ENCODE assay signal across 8 mouse cellular contexts in the genomic region with DNA sequence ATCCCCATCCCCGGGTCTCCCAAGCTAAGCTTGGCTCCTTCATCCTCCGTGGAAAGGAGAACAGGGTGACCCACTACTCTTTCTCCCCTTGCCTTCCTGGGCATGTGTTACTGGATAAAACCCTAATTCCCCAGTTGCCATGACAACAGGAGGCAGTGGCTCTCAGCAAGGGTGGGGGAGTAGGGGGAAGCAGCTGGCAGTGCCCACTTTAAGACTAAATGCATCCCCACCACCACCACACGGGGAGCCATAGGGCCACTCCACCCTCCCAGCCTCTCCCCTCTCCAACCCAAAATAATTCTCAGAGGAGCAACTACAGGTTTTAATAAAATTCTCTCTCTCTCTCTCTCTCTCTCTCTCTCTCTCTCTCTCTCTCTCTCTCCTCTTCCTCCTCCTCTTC. TPM values are rescaled to one million over a fixed set of nuclear protein-coding genes. Genes with fewer than 3 reads are reported as not detected.
A peak's percentile ranks its signal among the peaks of the same experiment; 100 is the strongest.
DNase-seq lines count a peak whose midpoint lies in the region; ATAC-seq lines count a peak whose summit lies in the region.

No protein-coding gene starts in this region.

- DNase-seq in layer of hippocampus, postnatal 14 days (ENCODE audit: low spot score in 2 of 2) = peak; percentile 65 to 84
- no peak for DNase-seq in ovary, postnatal 10 days (ENCODE audit: low spot score)
- DNase-seq in adrenal gland, adult 8-10 months = no peak
- DNase-seq in kidney, postnatal 25 days = no peak

- peak overlapping the region; percentile 84 for H3K9ac ChIP-seq in forebrain, embryonic 13.5 days
- peak overlapping the region; percentile 82 for H3K9ac ChIP-seq in midbrain, embryonic 13.5 days (replicated peaks)

- H3K27ac ChIP-seq in forebrain, embryonic 13.5 days = peak overlapping the region; percentile 99
- peak overlapping the region; percentile 98 for H3K27ac ChIP-seq in midbrain, embryonic 13.5 days

- peaks cover 12% of the 10 kb centered on the region for H3K36me3 ChIP-seq in megakaryocyte, embryonic 14.5 days (replicated peaks; ENCODE audit: low read length)
- H3K36me3 ChIP-seq in forebrain, embryonic 13.5 days (ENCODE audit: poor library complexity, severe bottlenecking) = peaks cover 17% of the 10 kb centered on the region
- H3K36me3 ChIP-seq in midbrain, embryonic 13.5 days = peaks cover 7% of the 10 kb centered on the region

- H3K4me3 ChIP-seq in megakaryocyte, embryonic 14.5 days (replicated peaks) = peak overlapping the region; percentile 18
- H3K4me3 ChIP-seq in forebrain, embryonic 13.5 days = peak overlapping the region; percentile 78
- H3K4me3 ChIP-seq in midbrain, embryonic 13.5 days (replicated peaks) = peak overlapping the region; percentile 78

- H3K9me3 ChIP-seq in megakaryocyte, embryonic 14.5 days = peaks cover 25% of the 10 kb centered on the region
- no peaks in the 10 kb centered on the region for H3K9me3 ChIP-seq in forebrain, embryonic 13.5 days (replicated peaks)
- H3K9me3 ChIP-seq in midbrain, embryonic 13.5 days = no peaks in the 10 kb centered on the region

- H3K4me2 ChIP-seq in forebrain, embryonic 13.5 days = peak overlapping the region; percentile 85
- peak overlapping the region; percentile 83 for H3K4me2 ChIP-seq in midbrain, embryonic 13.5 days (replicated peaks)

- peaks cover 57% of the 10 kb centered on the region for H3K27me3 ChIP-seq in megakaryocyte, embryonic 14.5 days (replicated peaks)
- no peaks in the 10 kb centered on the region for H3K27me3 ChIP-seq in forebrain, embryonic 13.5 days
- no peaks in the 10 kb centered on the region for H3K27me3 ChIP-seq in midbrain, embryonic 13.5 days

- ATAC-seq in megakaryocyte, adult 5-6 weeks (ENCODE audit: poor library complexity, severe bottlenecking) = no peak
- no peak for ATAC-seq in forebrain, embryonic 13.5 days
- ATAC-seq in midbrain, embryonic 13.5 days = no peak

- 0% methylated on average over 3 of the region's 3 CpGs for WGBS in forebrain, embryonic 13.5 days
- WGBS in midbrain, embryonic 13.5 days = 8% methylated on average over 3 of the region's 3 CpGs

- peaks cover 51% of the 10 kb centered on the region for H3K4me1 ChIP-seq in megakaryocyte, embryonic 14.5 days
- peaks cover 59% of the 10 kb centered on the region for H3K4me1 ChIP-seq in forebrain, embryonic 13.5 days
- H3K4me1 ChIP-seq in midbrain, embryonic 13.5 days (replicated peaks) = peaks cover 64% of the 10 kb centered on the region

RNA-seq across cellular contexts. Expression of gene Mpp2, which starts 2.0 kb away (rescaled TPM):
- polyA plus RNA-seq in megakaryocyte, embryonic 14.5 days (2012; ENCODE audit: insufficient read depth, low replicate concordance) = 7.0 and 10.2 TPM in 2 replicates
- 0.02 and 0.57 TPM in 2 replicates for total RNA-seq in megakaryocyte, adult 5-6 weeks (2015)
- total RNA-seq in megakaryocyte, adult 5-6 weeks (2017) = 0.11 TPM in 1 of 2 replicates, not detected in the other
- polyA plus RNA-seq in forebrain, embryonic 13.5 days (2015; fragmentation: Nextera tagmentation; extraction: Ambion mirVana) = 19.8 and 22.0 TPM in 2 replicates
- total RNA-seq in layer of hippocampus, postnatal 14 days (2021) = 100 to 1,000 TPM; 139 to 144 TPM
- 24.5 and 26.7 TPM in 2 replicates for polyA plus RNA-seq in midbrain, embryonic 13.5 days (2015; fragmentation: Nextera tagmentation; extraction: Ambion mirVana)
- 10 to 100 TPM; 12.6 to 29.0 (median 15.2) TPM for total RNA-seq in adrenal gland, adult 8-10 months (2022)

RNA-seq across cellular contexts. Expression of gene Ppy, which starts 14.8 kb away (rescaled TPM):
- 2.3 TPM in 1 of 2 replicates, not detected in the other for polyA plus RNA-seq in megakaryocyte, embryonic 14.5 days (2012; ENCODE audit: insufficient read depth, low replicate concordance)
- total RNA-seq in megakaryocyte, adult 5-6 weeks (2015) = not detected in 2 replicates
- not detected in 2 replicates for total RNA-seq in megakaryocyte, adult 5-6 weeks (2017)
- polyA plus RNA-seq in forebrain, embryonic 13.5 days (2015; fragmentation: Nextera tagmentation; extraction: Ambion mirVana) = not detected in 2 replicates
- total RNA-seq in layer of hippocampus, postnatal 14 days (2021) = not detected
- polyA plus RNA-seq in midbrain, embryonic 13.5 days (2015; fragmentation: Nextera tagmentation; extraction: Ambion mirVana) = not detected in 2 replicates
- not detected for total RNA-seq in adrenal gland, adult 8-10 months (2022)

RNA-seq across cellular contexts. Expression of gene Pyy, which starts 21.3 kb away (rescaled TPM):
- not detected in 2 replicates for polyA plus RNA-seq in megakaryocyte, embryonic 14.5 days (2012; ENCODE audit: insufficient read depth, low replicate concordance)
- total RNA-seq in megakaryocyte, adult 5-6 weeks (2015) = not detected in 2 replicates
- total RNA-seq in megakaryocyte, adult 5-6 weeks (2017) = not detected in 2 replicates
- not detected in 2 replicates for polyA plus RNA-seq in forebrain, embryonic 13.5 days (2015; fragmentation: Nextera tagmentation; extraction: Ambion mirVana)
- not detected for total RNA-seq in layer of hippocampus, postnatal 14 days (2021)
- polyA plus RNA-seq in midbrain, embryonic 13.5 days (2015; fragmentation: Nextera tagmentation; extraction: Ambion mirVana) = not detected in 2 replicates
- not detected for total RNA-seq in adrenal gland, adult 8-10 months (2022)

RNA-seq across cellular contexts. Expression of gene Cd300lg, which starts 45.0 kb away (rescaled TPM):
- polyA plus RNA-seq in megakaryocyte, embryonic 14.5 days (2012; ENCODE audit: insufficient read depth, low replicate concordance) = not detected in 2 replicates
- 56.1 and 63.1 TPM in 2 replicates for total RNA-seq in megakaryocyte, adult 5-6 weeks (2015)
- 37.9 and 40.4 TPM in 2 replicates for total RNA-seq in megakaryocyte, adult 5-6 weeks (2017)
- 0.27 and 0.31 TPM in 2 replicates for polyA plus RNA-seq in forebrain, embryonic 13.5 days (2015; fragmentation: Nextera tagmentation; extraction: Ambion mirVana)
- total RNA-seq in layer of hippocampus, postnatal 14 days (2021) = under 1 TPM; 0.24 to 0.32 TPM
- polyA plus RNA-seq in midbrain, embryonic 13.5 days (2015; fragmentation: Nextera tagmentation; extraction: Ambion mirVana) = 0.32 and 0.40 TPM in 2 replicates
- total RNA-seq in adrenal gland, adult 8-10 months (2022) = 10 to 100 TPM; 40.5 to 84.1 (median 56.3) TPM

RNA-seq across cellular contexts. Expression of gene Mpp3, which starts 58.1 kb away (rescaled TPM):
- not detected in 2 replicates for polyA plus RNA-seq in megakaryocyte, embryonic 14.5 days (2012; ENCODE audit: insufficient read depth, low replicate concordance)
- total RNA-seq in megakaryocyte, adult 5-6 weeks (2015) = not detected in 2 replicates
- total RNA-seq in megakaryocyte, adult 5-6 weeks (2017) = not detected in 2 replicates
- polyA plus RNA-seq in forebrain, embryonic 13.5 days (2015; fragmentation: Nextera tagmentation; extraction: Ambion mirVana) = 40.8 and 41.0 TPM in 2 replicates
- 10 to 100 TPM; 87.4 to 93.8 TPM for total RNA-seq in layer of hippocampus, postnatal 14 days (2021)
- polyA plus RNA-seq in midbrain, embryonic 13.5 days (2015; fragmentation: Nextera tagmentation; extraction: Ambion mirVana) = 45.3 and 46.4 TPM in 2 replicates
- total RNA-seq in adrenal gland, adult 8-10 months (2022) = 10 to 100 TPM; 14.5 to 75.4 (median 38.7) TPM

Comparison
In these comparisons a context has a peak if more than half of its experiments do, and no peak if none do; other contexts are left out.
1. H3K4me3 ChIP-seq: peak in every context shown above with its lines; median percentile 78 in forebrain, embryonic 13.5 days; 78 in midbrain, embryonic 13.5 days; 18 in megakaryocyte, embryonic 14.5 days.
2. DNase-seq: peak in layer of hippocampus, postnatal 14 days (2 of 2); none in ovary, postnatal 10 days (single experiment), adrenal gland, adult 8-10 months (single experiment) and kidney, postnatal 25 days (0 of 2).
3. RNA of gene Mpp2, which starts 2.0 kb away (total RNA-seq): 139 to 144 TPM in layer of hippocampus, postnatal 14 days and 12.6 to 29.0 TPM in adrenal gland, adult 8-10 months; 0.02 to 0.57 TPM in megakaryocyte, adult 5-6 weeks; every median in the first group is over 4 times any median in the second.